Mouse (Mus musculus): Measurements from ENCODE around the gene Eno4.

The Eno4 gene

DNA sequence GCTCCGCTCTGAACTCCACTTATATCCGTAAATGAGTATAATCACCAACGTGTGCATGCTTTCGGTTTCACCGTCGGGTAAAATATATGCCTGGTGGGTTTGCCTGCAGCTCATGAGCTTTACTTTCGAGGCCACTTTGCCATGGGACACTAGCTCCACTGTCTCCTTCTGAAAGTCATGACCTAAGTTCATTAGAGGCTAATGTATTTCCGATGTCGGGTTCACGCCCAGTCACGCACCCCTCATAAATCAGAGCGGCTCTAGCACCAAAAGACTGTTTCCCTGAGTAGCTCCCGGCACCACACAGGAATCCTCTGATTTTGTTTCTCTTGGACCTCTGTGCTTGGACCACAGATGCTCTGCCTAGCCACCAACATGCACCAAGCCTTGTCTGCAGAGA is 27.6 kb downstream of the Eno4 start:
- no peak for DNase-seq (ENCODE audit: low read depth in 2 of 2, low spot score in 2 of 2)

- DNase-seq (ENCODE audit: low read depth in 2 of 2, low spot score in 2 of 2) = no peak
Observed at GRCm38 (mm10) chr19:58974126-58974525, 30.9 kb downstream of the Eno4 start.

- no peak for DNase-seq (ENCODE audit: low read depth in 2 of 2, low spot score in 2 of 2)
Observed at GRCm38 (mm10) chr19:58975216-58975863, 32.1 kb downstream of the Eno4 start.

GRCm38 (mm10) chr19:58978401-58979171 is 35.4 kb downstream of the Eno4 start:
- no peak for DNase-seq (ENCODE audit: low read depth in 2 of 2, low spot score in 2 of 2)

GRCm38 (mm10) chr19:58979436-58980055 is 36.3 kb downstream of the Eno4 start:
- no peak for DNase-seq (ENCODE audit: low read depth in 2 of 2, low spot score in 2 of 2)

- DNase-seq (ENCODE audit: low read depth in 2 of 2, low spot score in 2 of 2) = no peak
Observed at GRCm38 (mm10) chr19:58980056-58980440, 36.8 kb downstream of the Eno4 start.

GRCm38 (mm10) chr19:58981571-58981970 is 38.3 kb downstream of the Eno4 start:
- no peak for DNase-seq (ENCODE audit: low read depth in 2 of 2, low spot score in 2 of 2)

DNA sequence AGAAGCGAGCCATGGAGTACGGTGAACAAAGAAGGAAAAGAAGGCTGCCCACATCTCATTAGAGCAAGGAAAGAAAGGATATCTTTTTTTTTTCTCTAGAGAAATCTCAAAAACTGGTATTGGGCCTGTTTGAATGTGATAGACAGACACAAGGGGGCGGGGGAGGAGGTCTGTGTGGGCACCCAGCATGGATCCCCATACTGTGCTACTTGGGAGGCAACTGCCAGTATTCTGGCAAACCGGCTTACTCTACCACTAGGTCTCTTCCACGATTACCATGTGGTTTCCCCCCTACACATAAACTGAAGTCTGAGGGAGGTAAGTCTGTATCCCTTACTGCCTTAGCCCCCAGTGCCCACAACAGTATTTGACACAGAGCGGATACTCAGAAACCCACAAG is 59.6 kb downstream of the Eno4 start:
- no peak for DNase-seq (ENCODE audit: low read depth in 2 of 2, low spot score in 2 of 2)

DNA sequence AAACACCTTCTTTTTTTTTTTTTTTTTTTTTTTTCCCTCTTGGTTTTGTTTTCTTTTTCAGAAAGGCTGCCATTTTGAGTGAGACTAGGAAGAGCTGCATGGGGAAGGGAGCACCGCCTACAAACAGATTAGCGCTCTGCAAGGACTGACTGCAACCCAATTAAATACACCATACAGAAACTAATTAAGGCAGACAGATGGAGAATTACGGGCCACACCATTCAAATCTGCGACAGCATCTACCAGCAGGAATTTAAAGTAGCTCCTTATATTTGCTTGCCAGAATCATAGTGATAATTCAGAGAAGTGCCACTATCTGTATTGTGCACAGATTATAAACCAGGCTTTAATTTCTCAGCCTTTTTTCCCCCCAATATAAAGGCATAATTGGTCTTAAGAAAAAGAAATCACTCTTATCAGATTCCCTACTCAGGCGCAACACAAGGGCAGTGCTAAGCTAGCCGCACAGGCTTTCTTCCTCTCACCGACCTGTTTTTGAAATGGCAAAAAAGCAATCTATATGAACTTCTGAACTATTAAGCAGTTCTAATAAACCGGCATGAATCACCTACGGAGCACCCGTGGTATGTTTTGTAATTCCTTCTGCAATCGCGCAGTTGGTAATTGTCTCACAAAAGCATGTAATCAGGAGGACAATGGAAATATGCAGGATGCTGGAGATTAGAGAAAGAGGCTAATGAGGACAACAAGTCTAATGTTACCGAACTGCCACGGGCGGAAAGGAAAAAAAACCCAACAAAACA is 63.5 kb downstream of the Eno4 start:
- DNase-seq (ENCODE audit: low read depth in 2 of 2, low spot score in 2 of 2) = no peak

- no peak for DNase-seq (ENCODE audit: low read depth in 2 of 2, low spot score in 2 of 2)
Observed at GRCm38 (mm10) chr19:59010802-59011201, 67.6 kb downstream of the Eno4 start.
